Mouse (Mus musculus) right cerebral cortex, postnatal 14 days (tissue): ENCODE results near the gene Nfe2l1.

Experiments used
- DNase-seq: peaks from one replicate; pipeline ENCODE4 v3.0.0; 2022

Gene Nfe2l1

DNA sequence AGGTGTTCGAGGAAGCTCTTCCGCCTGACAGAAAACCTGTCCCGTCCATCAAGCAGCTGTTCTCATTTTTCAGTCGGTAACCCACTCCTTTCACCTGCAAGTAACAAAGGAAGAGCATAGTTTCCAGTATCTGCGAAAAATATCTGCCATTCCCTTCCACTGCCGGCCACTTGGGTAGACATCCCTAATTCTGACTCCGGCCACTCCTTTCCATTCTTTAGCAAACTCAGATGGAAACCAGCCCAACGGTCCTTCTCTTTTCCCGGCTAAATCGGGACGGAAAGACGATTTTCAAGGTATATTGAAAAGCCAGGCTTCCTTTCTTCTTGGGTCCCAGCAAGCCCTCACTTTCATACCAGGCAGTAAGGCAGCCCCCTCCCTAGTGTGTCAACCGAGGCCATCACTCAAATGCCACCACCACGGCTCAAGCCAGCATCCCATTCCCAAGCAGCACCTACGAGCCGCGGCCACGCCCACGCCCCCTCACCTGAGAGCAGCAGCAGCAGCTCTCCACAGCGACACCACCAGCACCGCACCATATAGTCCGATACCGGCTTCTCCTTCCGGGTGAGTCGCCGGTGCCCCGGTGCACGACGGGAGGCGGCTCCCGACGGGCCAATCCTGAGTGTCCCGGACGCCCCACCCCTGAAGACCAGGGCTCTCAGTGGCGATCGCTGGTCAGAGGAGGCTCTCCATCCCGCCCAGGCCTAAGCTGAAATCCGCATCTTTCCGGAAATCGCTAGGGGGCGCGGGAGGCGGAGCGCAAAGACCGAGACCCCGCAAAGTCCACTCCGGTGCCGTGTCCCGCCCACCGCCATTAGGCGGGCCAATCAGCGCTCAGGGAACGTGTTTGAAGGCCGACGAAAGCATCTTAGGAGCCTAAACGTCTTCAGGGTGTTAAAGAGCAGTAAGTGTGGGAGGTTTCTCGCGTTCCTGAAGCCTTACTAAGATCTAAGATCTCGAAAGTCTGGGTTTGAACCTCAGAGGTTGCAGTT lies 52.5 kb downstream of the Nfe2l1 start, which contains the start of gene Snx11:
Gene Snx11 (minus strand): TSS at position 592 of the 995 bp plus-strand sequence.
- DNase-seq: peak; percentile 98

DNA sequence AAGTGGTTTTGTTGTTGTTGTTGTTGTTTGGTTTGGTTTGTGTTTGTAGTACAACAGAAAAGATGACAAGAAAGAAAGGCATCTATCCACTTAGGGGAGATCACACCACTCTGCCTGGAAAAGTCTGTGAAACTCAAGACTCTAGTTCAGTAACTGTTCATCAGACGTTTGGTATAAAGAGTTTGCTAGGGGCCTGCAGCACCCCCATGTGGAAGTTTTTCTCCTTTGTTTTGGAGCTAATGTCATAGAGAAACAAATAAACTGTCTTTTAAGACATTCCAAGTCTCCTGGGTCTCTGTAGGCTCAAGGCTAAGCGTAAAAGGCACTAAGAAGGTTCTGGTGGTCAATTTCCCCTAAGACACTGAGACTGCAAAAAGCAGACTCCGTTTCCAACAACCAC lies 53.7 kb downstream of the Nfe2l1 start:
- no peak for DNase-seq

DNA sequence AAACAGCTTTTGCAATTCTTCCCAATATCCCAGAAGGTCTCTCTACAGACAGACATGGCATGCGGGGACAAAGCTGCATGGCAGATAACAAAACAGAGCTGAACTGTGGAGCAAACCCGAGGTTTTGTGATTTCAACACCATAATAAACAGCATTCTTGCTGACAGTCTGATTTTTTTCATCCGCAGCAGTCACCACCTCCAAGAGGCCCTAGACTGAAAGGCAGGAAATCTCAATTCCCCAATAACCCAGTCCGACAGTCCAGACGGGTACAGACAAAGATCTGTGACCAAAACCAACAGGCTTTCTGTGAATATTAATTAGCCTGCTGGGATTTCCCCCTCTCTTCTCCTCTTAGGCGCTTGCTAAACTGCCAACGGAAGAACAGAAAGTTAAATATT lies 54.1 kb downstream of the Nfe2l1 start:
- no peak for DNase-seq

DNA sequence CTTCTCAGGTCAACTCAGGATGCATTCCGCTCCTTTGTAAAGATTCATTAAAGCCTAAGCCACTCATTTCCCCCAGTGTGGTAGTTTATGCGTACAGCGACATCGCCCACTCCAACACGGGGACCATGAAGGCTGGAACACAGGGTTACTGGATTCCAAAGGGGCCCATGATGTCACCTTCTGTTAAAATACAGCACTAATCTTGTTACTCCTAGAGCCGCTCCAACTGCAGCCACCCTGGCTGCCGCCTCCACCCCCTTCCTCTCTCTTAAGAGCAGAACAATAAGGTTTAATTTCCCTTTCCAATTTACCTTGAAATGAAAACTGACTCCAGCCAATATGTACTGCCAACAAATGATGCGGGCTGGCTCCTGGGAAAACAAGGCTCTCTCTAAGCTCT lies 54.7 kb downstream of the Nfe2l1 start:
- no peak for DNase-seq

DNA sequence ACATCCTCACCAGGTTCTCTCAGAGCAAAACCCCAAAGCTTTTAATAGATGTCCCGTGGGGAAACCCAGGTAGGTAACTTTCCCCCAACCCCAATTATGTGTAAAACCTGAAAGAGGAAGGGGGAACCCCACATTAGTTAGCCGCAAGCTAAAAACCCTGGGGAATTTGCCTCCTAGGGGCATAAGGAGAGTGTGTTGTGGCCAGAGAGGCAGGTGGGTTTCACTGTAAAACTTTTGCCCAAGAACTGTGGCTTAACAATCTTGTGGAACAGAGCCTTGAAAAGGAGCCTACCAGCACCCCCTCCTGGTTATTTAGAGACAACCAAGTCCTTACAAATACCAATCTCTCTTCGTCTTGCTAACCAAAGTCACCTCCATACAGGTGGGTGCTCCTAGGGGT lies 55.2 kb downstream of the Nfe2l1 start:
- no peak for DNase-seq

DNA sequence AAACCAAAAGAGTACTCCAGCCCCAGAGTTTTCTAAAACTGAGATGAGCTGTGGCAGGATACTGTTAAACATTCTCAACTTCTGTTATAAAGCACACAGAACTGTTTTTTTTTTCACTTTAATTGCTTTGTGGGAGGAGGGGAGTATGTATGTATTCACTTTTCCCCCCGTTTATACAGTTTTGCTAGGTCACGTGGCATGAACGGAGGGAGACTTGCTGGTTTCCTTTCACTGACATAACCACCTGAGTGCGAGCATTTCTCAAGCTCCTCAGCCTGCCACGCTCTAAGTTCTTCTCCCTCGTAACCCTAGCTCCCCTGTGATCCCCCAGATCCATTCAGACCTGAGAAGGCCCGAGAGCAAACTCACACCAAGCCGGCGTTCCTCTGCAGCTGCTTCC lies 57.4 kb downstream of the Nfe2l1 start:
- DNase-seq: no peak

DNA sequence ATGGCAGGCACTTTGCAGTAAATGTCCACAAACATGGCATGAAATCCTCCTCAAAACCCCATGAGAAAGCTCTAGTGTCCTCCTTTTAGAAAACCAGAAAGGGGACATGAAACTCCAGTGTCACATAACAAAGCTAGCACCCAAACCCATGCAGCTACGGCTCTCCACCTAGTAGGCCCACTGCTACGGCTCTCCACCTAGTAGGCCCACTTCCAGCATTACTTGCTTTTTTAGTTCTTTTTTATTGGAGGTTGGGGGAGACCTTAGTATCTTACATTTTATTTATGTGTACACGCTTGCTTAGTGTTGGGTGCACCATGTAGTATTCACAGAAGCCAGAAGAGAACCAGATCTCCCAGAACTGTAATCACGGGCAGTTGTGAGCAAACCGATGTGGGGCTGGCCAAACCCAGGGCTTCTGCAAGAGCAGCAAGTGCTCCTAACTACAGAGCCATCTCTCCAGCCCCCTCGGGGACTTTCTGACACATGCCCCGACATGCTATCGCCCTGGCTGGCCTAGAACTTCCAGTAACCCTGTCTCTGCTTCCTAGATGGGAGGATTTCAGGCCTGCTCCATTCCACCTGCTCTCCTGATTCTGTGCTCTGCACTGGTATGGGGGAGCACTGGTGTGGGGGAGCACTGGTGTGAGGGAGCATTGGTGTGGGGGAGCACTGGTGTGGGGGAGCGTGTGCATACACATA lies 58.3 kb downstream of the Nfe2l1 start:
- no peak for DNase-seq

DNA sequence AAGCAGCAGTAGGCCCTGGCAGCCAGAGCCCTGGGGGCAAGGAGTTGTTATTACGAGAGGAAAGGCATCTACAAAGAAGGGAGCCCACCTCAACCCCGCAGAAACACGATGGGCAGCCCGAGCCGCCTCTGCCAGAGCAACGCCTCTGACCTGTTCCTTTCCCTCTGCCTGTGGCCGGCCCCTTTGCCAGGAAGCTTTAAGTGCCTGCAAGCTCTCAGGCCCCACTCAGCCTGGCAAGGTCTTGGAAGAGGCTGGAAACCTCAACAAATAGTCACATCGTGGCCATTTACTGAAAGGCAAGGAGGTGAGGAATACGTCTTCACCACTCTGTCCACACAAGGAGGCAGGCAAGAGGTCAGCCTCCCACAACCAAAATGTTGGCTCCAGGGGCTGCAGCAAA lies 61.5 kb downstream of the Nfe2l1 start:
- no peak for DNase-seq
